Mouse (Mus musculus): Measurements from ENCODE around the gene Rbbp8nl.

The Rbbp8nl gene

DNA sequence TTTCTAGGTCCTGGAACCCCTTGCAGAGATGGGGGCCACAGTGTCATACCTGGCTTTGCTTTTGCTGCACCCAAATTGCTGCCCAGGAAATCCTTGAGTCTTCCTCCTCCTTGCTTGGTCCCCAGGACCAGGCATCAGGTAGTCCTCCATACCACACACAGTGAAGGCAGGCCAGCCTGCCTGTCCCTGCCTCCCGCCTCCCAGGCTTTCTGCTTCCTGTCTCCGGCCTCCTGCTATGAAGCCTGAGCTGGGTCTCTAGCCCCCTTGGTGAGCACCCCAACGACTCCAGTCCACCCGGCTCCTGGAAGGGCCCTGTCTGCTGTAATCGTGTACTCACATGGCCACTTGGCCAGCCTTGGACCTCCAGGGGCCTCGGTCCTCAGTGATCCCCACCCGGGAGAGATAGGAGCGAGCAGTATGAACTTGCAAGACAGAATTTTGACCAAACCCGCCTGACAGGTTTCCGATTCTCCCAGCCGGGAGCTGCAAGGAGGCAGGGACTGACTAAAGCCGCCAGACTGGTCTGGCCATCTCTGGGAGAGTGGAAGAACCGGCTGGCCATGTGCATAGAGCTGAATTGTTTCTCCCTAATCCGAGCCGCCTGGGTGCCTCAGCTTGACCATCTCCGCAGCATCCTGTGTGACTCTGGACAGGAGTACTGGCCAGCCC is at the start of gene Rbbp8nl:
Gene Rbbp8nl, minus strand, starts transcription at position 440 of the 669 bp plus-strand sequence.
- DNase-seq (ENCODE audit: low spot score) = no peak

GRCm38 (mm10) chr2:180334551-180334986 is 44.9 kb upstream of the Rbbp8nl start, which contains the start of gene Gata5:
Gene Gata5 (minus strand): TSS chr2:180334699.
- no peak for DNase-seq (ENCODE audit: low spot score)

DNA sequence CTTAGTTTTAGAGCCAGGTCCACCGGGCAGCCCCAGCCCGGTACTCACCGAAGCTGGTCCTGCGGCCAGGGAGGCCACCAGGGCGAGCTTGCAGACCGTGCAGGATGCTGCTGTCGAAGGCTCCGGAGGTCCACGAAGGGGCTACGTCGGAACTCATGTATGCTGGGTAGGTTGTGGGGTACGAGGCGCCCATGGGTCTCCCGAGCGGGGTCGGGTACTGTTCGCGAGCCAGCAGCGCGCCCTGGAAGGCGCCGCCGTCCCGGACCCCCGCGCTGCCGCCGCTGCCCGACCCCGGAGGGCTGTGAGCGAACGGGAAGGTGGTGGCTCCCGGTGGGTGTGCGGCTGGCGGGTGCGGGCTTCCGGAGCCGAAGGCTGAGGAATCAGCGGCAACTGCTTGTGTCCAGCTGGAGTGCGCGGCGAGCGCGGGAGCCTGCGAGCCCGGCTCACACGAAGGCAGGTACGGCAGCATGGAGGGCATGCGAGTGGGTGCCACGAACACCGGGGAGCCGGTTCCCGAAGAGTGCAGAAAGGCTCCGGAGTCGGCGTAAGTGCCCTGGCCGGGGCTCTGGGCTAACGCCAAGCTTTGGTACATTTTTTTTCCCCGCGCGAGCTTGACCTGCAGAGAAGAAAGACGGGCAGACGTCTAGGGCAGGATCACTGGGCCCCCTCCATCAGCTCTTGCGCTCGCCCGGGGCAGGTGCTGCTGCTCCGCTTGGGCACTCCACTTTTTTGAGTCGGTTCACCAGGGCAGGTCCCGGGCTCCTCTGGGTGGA is 44.3 kb upstream of the Rbbp8nl start:
- DNase-seq (ENCODE audit: low spot score) = no peak

DNA sequence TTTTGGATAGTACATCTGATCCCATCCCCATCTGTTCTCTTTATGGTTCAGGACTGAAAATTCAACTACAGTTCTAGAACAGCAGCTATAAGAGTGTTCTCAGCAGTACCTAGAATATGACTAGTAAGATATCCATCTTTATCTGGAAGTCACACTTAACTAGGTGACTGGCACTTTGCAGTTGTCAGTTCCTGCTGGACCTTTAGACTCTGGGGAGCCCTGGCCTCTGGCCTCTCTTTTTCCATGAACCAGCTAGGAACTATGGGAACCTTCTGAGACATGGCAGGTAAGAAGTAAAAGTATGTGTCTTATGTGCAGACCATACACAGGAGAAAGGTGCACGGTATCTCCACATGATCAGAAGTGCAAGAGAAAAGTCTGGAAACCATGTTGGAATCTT is 39.8 kb upstream of the Rbbp8nl start:
- no peak for DNase-seq (ENCODE audit: low spot score)

DNA sequence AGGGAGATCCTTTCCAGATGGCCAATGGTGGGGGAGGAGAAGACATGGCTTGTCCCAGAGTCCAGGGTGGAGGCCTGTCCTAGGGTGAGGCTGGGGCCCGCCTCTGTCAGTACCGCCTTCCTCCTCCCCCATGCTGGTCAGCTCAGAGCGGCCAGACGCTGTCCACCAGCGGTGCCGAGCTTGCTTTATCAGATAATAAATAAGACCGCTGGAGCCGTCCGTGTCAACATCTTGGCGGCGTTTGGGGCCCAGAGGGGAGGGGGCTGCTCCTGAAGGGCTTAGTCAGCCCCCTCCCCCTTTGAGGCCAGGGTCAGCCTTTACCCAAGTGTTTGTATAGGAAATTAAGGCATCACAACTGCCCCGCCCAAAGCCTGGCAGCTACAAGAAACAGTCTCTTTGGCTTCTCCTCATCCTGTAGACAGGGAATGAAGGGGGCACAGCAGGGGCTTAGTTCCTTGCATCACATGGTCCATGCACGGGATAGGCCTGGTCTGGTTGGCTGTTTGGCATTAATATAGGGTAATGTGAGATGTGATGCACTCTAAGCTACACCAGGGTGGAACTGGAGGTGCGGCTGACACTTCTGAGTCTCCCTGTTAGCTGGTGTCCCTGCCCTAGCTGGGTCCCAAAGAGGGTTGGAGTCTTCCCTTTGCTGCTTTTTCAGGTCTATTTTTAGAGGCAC is 33.1 kb upstream of the Rbbp8nl start:
- no peak for DNase-seq (ENCODE audit: low spot score)

- DNase-seq (ENCODE audit: low spot score) = no peak
These were observed 30.5 kb upstream of the Rbbp8nl start for GRCm38 (mm10) chr2:180320216-180320615.

DNA sequence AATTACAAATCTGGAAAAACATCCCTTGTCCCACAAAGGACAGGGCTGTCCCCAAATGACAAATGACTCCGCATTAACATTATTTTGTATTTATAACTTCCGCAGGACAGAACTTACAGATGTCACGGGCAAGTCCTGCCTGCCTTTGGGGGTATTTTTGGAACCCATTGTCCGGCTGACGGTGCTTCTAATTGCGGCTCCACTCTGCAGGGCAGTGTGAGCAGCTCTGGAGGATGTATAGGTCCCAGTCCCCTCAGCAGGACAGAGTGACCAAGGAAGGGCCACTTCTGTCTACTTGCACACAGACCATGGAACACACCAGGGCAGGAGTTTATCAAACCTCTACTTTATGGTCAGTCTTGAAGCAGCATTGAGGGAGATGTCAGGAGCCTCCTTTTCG is 27.9 kb upstream of the Rbbp8nl start:
- DNase-seq (ENCODE audit: low spot score) = no peak

GRCm38 (mm10) chr2:180314292-180314691 is 24.6 kb upstream of the Rbbp8nl start:
- DNase-seq (ENCODE audit: low spot score) = no peak

GRCm38 (mm10) chr2:180311147-180311546 is 21.5 kb upstream of the Rbbp8nl start:
- no peak for DNase-seq (ENCODE audit: low spot score)

- DNase-seq (ENCODE audit: low spot score) = no peak
These were observed 18.0 kb upstream of the Rbbp8nl start for GRCm38 (mm10) chr2:180307680-180308079.

DNA sequence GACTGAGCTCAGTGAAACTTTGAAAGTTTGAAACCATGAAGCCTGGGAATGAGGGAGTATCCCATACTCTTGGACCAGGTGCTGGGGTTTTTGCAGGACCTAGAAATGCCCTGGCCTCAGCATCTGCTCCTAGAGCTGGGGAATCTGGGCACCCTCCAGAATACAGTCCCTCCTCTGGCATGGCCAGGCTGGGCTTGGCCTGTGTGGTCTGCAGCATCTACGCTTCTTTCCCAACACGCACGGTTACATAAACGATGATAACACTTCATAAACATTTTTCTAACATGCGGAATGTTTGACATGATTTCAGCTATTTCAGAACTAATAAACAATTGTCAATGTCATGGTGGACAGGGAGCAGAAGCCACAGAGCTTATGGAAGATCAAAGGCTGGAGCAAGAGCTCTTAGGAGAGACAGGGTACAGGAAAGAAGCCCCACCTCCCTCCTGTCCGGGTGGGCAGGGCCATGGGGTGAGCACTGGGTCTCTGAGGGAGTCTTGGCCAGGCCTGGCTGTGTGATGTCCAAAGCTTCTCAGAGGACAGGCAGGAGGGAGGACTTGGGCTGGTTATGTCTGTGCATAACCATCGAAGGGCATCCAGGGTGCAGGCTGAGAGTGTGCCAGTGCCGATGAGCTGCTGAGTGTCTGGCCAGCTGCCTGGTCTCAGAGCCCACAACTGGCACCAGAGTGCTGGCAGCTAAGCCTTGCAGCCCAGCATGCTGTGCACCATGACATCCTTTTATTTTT is 16.9 kb upstream of the Rbbp8nl start:
- peak; percentile 3 for DNase-seq (ENCODE audit: low spot score)

DNA sequence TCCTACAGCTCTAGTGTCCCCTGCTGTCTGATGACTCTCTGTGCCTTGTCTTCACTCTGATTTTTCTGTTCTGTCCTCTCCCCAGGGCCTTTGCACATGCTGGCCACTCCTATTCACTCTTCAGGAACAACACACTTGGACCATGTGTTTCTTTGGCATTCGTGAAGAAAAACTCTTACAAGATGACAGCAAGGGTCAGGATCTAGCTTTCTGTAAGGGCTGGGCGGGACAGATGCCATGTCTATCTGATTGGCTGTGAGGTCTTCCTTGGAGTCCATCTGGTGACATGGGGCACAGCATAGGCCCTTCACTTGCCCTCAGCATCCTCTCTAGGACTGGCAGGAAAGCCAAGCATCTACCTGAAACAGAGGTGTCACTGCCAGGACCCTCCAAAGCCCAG is 16.3 kb upstream of the Rbbp8nl start:
- no peak for DNase-seq (ENCODE audit: low spot score)

DNA sequence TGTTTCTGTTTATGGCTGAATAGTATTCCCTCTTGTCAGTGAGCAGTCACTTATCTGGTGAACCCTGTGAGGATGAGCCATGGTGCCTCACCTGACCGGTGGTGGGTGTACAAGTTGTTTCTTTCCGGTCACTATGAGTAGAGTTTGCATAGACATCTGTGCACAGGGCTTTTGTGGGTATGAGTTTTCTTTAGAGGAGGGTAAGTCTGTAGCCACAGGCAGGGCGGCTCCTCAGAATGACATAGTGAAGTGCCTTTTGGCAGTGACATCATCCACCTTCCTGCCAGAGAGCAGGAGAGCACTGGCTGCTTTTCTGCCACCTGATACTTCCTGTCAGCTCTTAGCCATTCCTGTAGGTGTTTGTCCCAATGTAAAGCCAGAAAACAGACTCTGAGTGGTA is 15.8 kb upstream of the Rbbp8nl start:
- no peak for DNase-seq (ENCODE audit: low spot score)

GRCm38 (mm10) chr2:180304554-180304953 is 14.9 kb upstream of the Rbbp8nl start:
- DNase-seq (ENCODE audit: low spot score) = no peak

DNA sequence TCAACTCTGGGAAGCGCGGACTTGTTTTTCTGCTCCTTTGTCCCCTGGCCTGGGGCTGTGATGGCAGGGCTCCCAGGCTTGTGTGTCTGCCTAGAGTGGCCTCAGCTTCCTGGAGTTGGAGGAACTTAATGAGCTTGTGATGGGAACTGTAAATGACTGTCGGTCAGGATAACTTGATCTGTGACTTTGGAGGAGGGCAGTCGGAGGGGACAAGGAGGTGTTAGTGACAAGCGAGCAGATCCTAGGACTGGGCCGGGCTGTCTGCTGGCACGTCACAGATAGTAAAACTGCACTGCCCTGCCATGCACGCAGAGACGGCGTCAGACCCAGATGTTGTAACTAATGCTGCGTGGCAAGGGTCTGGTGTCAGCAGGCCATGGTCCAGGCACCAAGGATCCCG is 13.8 kb upstream of the Rbbp8nl start:
- DNase-seq (ENCODE audit: low spot score) = no peak

GRCm38 (mm10) chr2:180302201-180302600 is 12.5 kb upstream of the Rbbp8nl start:
- no peak for DNase-seq (ENCODE audit: low spot score)

DNA sequence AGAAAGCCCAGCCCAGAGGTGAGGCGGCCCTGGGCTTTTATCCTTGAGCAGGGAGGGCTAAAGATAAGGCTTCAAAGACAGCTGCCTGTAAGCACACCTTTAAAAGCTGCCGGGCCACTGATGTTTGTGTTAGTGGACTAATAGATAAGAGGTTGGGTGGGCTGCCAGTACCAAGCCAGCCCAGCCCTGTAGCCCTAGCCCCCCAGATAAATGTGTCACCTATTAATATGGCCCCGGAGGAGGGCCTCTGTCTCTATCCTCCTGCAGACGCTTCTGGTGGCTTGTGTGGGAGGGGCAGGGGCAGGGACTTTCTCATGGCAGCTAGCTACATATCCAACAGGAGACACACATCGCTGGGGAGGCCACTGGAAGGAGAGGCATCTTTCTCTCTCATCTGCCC is 11.1 kb upstream of the Rbbp8nl start:
- no peak for DNase-seq (ENCODE audit: low spot score)

GRCm38 (mm10) chr2:180300252-180300651 is 10.6 kb upstream of the Rbbp8nl start:
- DNase-seq (ENCODE audit: low spot score) = no peak

DNA sequence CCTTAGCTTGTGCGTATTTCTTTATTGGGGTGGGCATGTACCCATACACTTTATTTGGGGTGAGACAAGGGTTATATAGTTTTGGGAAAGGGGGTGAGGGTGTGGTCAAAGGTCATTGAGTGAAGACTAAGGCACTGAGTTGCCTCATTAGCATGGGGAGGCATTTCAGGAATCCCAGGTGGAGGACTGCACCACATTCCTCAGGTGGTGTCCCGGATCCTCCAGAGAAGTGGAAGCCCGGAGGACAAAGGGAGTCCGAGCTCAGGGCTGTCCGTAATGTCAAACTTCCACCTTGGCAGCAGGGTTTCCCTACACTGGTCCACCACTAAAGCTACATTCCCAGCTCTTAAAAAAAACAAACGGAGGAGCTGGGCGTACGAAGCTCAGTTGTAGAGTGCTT is 3.2 kb upstream of the Rbbp8nl start:
- DNase-seq (ENCODE audit: low spot score) = no peak

DNA sequence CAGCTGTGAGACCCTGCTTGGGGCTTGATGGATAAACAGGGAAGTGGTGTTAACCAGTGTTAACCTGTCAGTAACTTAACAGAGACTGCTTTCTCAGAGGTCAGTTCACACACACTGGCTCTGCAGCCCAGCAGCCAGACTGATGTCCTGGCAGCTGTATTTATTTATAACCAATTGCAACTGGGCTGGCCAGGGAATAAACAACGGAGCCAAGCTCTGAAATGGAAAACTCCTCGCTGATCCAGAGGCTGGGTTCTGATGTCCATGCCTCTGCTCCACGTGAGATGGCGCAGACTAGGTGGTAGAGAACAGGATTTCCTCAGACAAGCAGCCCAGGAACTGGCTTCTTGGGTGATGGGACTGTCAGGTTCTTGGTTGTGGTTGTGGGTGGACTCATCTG is 2.3 kb upstream of the Rbbp8nl start:
- no peak for DNase-seq (ENCODE audit: low spot score)

DNA sequence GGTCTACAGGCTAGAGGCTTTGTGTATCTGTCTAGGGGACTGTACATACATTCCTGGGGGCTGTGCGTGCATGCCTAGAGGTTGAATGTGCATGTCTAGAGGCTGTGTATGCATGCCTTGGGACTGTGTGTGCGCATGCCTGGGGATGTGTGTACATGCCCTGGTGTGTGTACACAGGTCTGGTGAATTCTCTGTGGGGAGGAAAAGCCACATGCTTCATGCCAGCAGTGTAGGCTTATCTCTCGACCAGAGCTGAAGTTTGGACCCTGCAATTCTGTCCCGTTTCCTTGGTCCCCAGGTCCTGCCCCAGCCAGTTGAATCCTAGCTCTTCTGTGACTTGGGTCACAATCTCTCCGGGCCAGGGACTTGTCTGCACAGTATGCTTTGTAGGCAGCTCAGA is 1.9 kb upstream of the Rbbp8nl start:
- no peak for DNase-seq (ENCODE audit: low spot score)

DNA sequence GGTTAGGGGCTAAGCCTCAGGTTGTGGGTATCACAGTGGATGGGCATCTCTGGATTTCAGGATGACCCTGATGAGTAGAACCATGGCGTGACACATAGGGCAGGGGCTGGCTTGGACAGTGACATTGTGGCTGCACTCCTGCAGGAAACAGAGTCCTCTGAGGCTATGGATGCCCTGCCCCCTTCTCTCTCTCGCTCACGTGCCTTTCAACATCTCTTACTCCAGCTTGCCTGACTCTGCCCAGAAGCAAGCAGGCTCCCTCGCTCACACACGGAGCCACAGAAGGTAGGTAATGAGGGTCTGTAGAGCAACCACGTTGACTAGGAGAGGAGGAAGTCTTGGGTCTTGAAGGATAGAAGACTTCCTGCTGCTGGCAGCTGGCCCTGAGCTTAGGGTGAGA is 824 bp upstream of the Rbbp8nl start:
- no peak for DNase-seq (ENCODE audit: low spot score)
